Mouse (Mus musculus): Measurements from ENCODE around the gene Ndc80. TPM values are rescaled to one million over a fixed set of nuclear protein-coding genes. Genes with fewer than 3 reads are reported as not detected.

Ndc80 gene
- 0.14 and 1.8 TPM in 2 replicates for polyA plus RNA-seq (2012; ENCODE audit: low replicate concordance)

GRCm38 (mm10) chr17:71526711-71527564 lies at the start of gene Ndc80:
Ndc80 (minus strand) TSS chr17:71526857.

GRCm38 (mm10) chr17:71551757-71552451 lies 25.2 kb upstream of the Ndc80 start, which contains the start of gene Spdya:
Spdya (plus strand) TSS chr17:71552061.

GRCm38 (mm10) chr17:71474762-71475704 lies 51.6 kb downstream of the Ndc80 start, which contains the start of gene Smchd1:
Smchd1 (minus strand) TSS chr17:71475343.

GRCm38 (mm10) chr17:71459818-71460217 lies 66.8 kb downstream of the Ndc80 start, which contains the start of gene Gm4707:
Gm4707 (minus strand) TSS chr17:71459918.

Other genes with a start within 250 kb of the Ndc80 start
- 62.9 and 228 TPM in 2 replicates for gene Emilin2, start 214.9 kb downstream of the Ndc80 start, polyA plus RNA-seq (2012; ENCODE audit: low replicate concordance)
- 0.29 TPM in 1 of 2 replicates, not detected in the other for gene Gm4707, start 66.9 kb downstream of the Ndc80 start, polyA plus RNA-seq (2012; ENCODE audit: low replicate concordance)
- gene Smchd1, start 51.5 kb downstream of the Ndc80 start, polyA plus RNA-seq (2012; ENCODE audit: low replicate concordance), result 12.1 and 20.5 TPM in 2 replicates
- not detected in 2 replicates for gene Spdya, start 25.2 kb upstream of the Ndc80 start, polyA plus RNA-seq (2012; ENCODE audit: low replicate concordance)
- gene Wdr43, start 89.0 kb upstream of the Ndc80 start, polyA plus RNA-seq (2012; ENCODE audit: low replicate concordance), result 15.2 and 22.7 TPM in 2 replicates
- 0.07 and 0.29 TPM in 2 replicates for gene Togaram2, start 146.4 kb upstream of the Ndc80 start, polyA plus RNA-seq (2012; ENCODE audit: low replicate concordance)
- gene Pcare, start 226.0 kb upstream of the Ndc80 start, polyA plus RNA-seq (2012; ENCODE audit: low replicate concordance), result not detected in 2 replicates
- 0.28 and 0.68 TPM in 2 replicates for gene Clip4, start 241.6 kb upstream of the Ndc80 start, polyA plus RNA-seq (2012; ENCODE audit: low replicate concordance)

Measured in hematopoietic multipotent progenitor cell, adult 10-12 weeks (in vitro differentiated cells).